Comparison of ENCODE assay signal across 41 mouse cellular contexts in genomic region chr11:4484541-4484940, GRCm38 (mm10). TPM values are rescaled to one million over a fixed set of nuclear protein-coding genes. Genes with fewer than 3 reads are reported as not detected.
"Had no signal": no experiment of that assay in that cellular context is flagged by ENCODE, and none has a peak within 500 bp of the region (broad histone marks: within the 10 kb centered on the region; RNA-seq: fewer than 3 reads in every experiment).

No protein-coding gene starts in this region.

- H3K27me3 ChIP-seq: heart, embryonic 12.5 days; heart, embryonic 13.5 days; heart, embryonic 15.5 days; hindbrain, embryonic 12.5 days; hindbrain, embryonic 13.5 days; hindbrain, embryonic 15.5 days; intestine, embryonic 15.5 days; kidney, embryonic 15.5 days had no signal

- H3K4me3 ChIP-seq: heart, adult 2 months; heart, embryonic 10.5 days; heart, embryonic 12.5 days; heart, embryonic 13.5 days; heart, embryonic 15.5 days; hindbrain, embryonic 10.5 days; hindbrain, embryonic 12.5 days; hindbrain, embryonic 13.5 days; hindbrain, embryonic 15.5 days; intestine, embryonic 15.5 days; kidney, embryonic 15.5 days; layer of hippocampus, adult 2 months; left cerebral cortex, adult 2 months had no signal

- H3K4me1 ChIP-seq: heart, embryonic 10.5 days; hindbrain, embryonic 10.5 days; hindbrain, embryonic 12.5 days; hindbrain, embryonic 15.5 days; intestine, embryonic 15.5 days; kidney, embryonic 15.5 days had no signal

- H3K9ac ChIP-seq: heart, embryonic 12.5 days; heart, embryonic 13.5 days; heart, embryonic 15.5 days; hindbrain, embryonic 12.5 days; hindbrain, embryonic 13.5 days; hindbrain, embryonic 14.5 days; hindbrain, embryonic 15.5 days; intestine, embryonic 15.5 days; kidney, embryonic 15.5 days had no signal

- ATAC-seq: hindbrain, embryonic 16.5 days; hindbrain, postnatal 0 days; inflammation-experienced regulatory T-cells, adult 6 months; intestine, embryonic 15.5 days; intestine, embryonic 16.5 days; intestine, postnatal 0 days had no signal

- H3K4me2 ChIP-seq: heart, embryonic 11.5 days; heart, embryonic 12.5 days; heart, embryonic 13.5 days; heart, embryonic 15.5 days; hindbrain, embryonic 12.5 days; hindbrain, embryonic 13.5 days; hindbrain, embryonic 14.5 days; hindbrain, embryonic 15.5 days; intestine, embryonic 15.5 days; kidney, embryonic 15.5 days had no signal

- H3K27ac ChIP-seq: heart, adult 2 months; heart, embryonic 10.5 days; heart, embryonic 13.5 days; heart, embryonic 15.5 days; hindbrain, embryonic 10.5 days; hindbrain, embryonic 12.5 days; hindbrain, embryonic 13.5 days; hindbrain, embryonic 14.5 days; hindbrain, embryonic 15.5 days; hindbrain, postnatal 0 days; intestine, embryonic 15.5 days; kidney, embryonic 15.5 days; layer of hippocampus, adult 2 months; left cerebral cortex, adult 2 months had no signal

- H3K9me3 ChIP-seq: heart, embryonic 10.5 days; heart, embryonic 12.5 days; heart, embryonic 13.5 days; heart, embryonic 15.5 days; hindbrain, embryonic 10.5 days; hindbrain, embryonic 12.5 days; hindbrain, embryonic 13.5 days; hindbrain, embryonic 15.5 days; intestine, embryonic 15.5 days; kidney, embryonic 15.5 days had no signal

- DNase-seq: heart, adult 2 months; heart, postnatal 10 days; heart, postnatal 36 days; heart, postnatal 4 days; kidney, adult 11 months; kidney, adult 18-20 months; kidney, adult 2 months; kidney, adult 8-10 months; kidney, adult 9 months; kidney, postnatal 14 days; kidney, postnatal 25 days; kidney, postnatal 36 days; kidney, postnatal 4 days; layer of hippocampus, adult 9-11 months; layer of hippocampus, postnatal 36 days had no signal

RNA-seq across cellular contexts. Expression of gene Hormad2, which starts 43.6 kb away (rescaled TPM):
- total RNA-seq: heart, adult 8-10 months; heart, postnatal 10 days; heart, postnatal 25 days; hindbrain, postnatal 0 days; layer of hippocampus, adult 18-20 months; layer of hippocampus, adult 2 months; layer of hippocampus, postnatal 10 days; layer of hippocampus, postnatal 14 days; left cerebral cortex, adult 18-20 months; left cerebral cortex, adult 2 months had no signal
- polyA plus RNA-seq: heart, adult 2 months; hindbrain, embryonic 10.5 days; hindbrain, embryonic 11.5 days; hindbrain, embryonic 13.5 days; hindbrain, embryonic 15.5 days; hindbrain, postnatal 0 days; kidney, adult 2 months had no signal
